Mouse (Mus musculus) erythroblast, adult 5-6 weeks (primary cell): Measurements from ENCODE around the gene Tma16. TPM values are rescaled to one million over a fixed set of nuclear protein-coding genes. Genes with fewer than 3 reads are reported as not detected.

Source experiments
- ATAC-seq: replicated peaks from 2 replicates; pipeline ENCODE4 v1.8.0; 2016; ENCODE audit warnings: moderate number of reproducible peaks, mild to moderate bottlenecking, moderate TSS enrichment, inconsistent platforms; ENCODE audit not compliant: poor library complexity, low FRiP score, severe bottlenecking
- total RNA-seq, 2 experiments: library from RNA; stranded (forward) in 1 of 2; stranded (reverse) in 1 of 2; fragments of 150-400 nt in 1 of 2; fragments of 200-764, 138-1000 nt in 1 of 2; gene quantifications; 2 replicates each; pipeline versions ENCODE4 v1.2.3 to v1.2.4; 2015 to 2017; ENCODE audit warnings: low replicate concordance in 2 of 2

The Tma16 gene
- total RNA-seq, 2 experiments from 2014 or later, result 8.6 to 9.4 TPM

DNA sequence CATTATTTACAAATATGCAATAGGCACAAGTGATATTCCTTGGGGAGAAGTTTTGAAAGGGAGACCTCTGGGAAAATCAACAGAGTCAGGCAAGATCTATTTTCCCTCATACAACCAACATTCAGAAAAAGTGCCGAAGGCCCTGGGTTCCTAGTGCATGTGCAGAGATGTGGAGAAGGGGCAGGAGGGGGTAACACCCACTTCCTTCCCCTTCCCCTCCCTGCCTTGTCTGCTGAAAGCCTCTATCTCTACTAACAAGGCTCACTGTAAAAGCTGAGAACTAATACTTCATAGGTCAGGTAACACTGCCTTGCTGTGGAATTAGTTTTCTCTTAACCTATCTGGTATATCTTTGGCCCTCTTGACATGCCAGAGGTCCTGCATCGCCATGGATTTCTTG, 55.7 kb downstream of the Tma16 start:
- ATAC-seq, result no peak

Other genes with a start within 250 kb of the Tma16 start
- gene Tktl2, start 25.2 kb upstream of the Tma16 start, total RNA-seq (2015; ENCODE audit: low replicate concordance), result not detected in 2 replicates
- gene Tktl2, start 25.2 kb upstream of the Tma16 start, total RNA-seq (2017; ENCODE audit: low replicate concordance), result 0.56 TPM in 1 of 2 replicates, not detected in the other
- gene Npy5r, start 201.6 kb upstream of the Tma16 start, total RNA-seq (2015; ENCODE audit: low replicate concordance), result not detected in 2 replicates
- not detected in 2 replicates for gene Npy5r, start 201.6 kb upstream of the Tma16 start, total RNA-seq (2017; ENCODE audit: low replicate concordance)
- gene Npy1r, start 210.7 kb upstream of the Tma16 start, total RNA-seq (2015; ENCODE audit: low replicate concordance), result not detected in 2 replicates
- gene Npy1r, start 210.7 kb upstream of the Tma16 start, total RNA-seq (2017; ENCODE audit: low replicate concordance), result not detected in 2 replicates